Mouse (Mus musculus) CH12.LX (cell line): ENCODE results near the gene Gmppa. TPM values are rescaled to one million over a fixed set of nuclear protein-coding genes. Genes with fewer than 3 reads are reported as not detected.

Experiments
- DNase-seq: peaks from one replicate; pipeline ENCODE4 v3.0.0-alpha.2; 2013; ENCODE audit errors: extremely low read depth
- H3K27ac ChIP-seq: 2 replicates; pipeline ENCODE4 v1.5.1; 2012; ENCODE audit warnings: low read depth, mild to moderate bottlenecking, control low read depth, moderate library complexity; ENCODE audit not compliant: insufficient read depth
- H3K27me3 ChIP-seq: replicated peaks from 2 replicates; pipeline ENCODE3; 2012; ENCODE audit warnings: inconsistent platforms
- H3K36me3 ChIP-seq, 2 experiments: replicated peaks in 1 of 2; 2 replicates each; pipeline versions ENCODE3 to v1.6.1; 2012; ENCODE audit warnings: inconsistent platforms in 1 of 2, low read length in 1 of 2, mild to moderate bottlenecking in 1 of 2, mixed read lengths in 1 of 2, moderate library complexity in 1 of 2; ENCODE audit not compliant: control insufficient read depth in 1 of 2, insufficient read depth in 1 of 2
- H3K4me1 ChIP-seq, 2 experiments: 2 replicates each; pipeline ENCODE4 v1.6.1; 2012; ENCODE audit warnings: inconsistent platforms in 1 of 2, moderate library complexity in 1 of 2; ENCODE audit not compliant: insufficient read depth in 2 of 2, control insufficient read depth in 1 of 2
- H3K4me2 ChIP-seq: 2 replicates; pipeline ENCODE4 v1.6.1; 2012; ENCODE audit warnings: low read depth, mild to moderate bottlenecking, control low read depth; ENCODE audit not compliant: poor library complexity, insufficient read depth, severe bottlenecking
- H3K4me3 ChIP-seq, 3 experiments: fragments of 150-350 bp in 1 of 3; sonication (generic) in 1 of 3; replicated peaks in 1 of 3; 2 replicates each; pipeline versions ENCODE3 to v1.5.1; 2011 to 2012; ENCODE audit warnings: low read depth in 2 of 3, low read length in 2 of 3, mild to moderate bottlenecking in 2 of 3, moderate library complexity in 2 of 3, control low read depth in 1 of 3, improper control_type of control experiment in 1 of 3, inconsistent platforms in 1 of 3, mixed read lengths in 1 of 3; ENCODE audit not compliant: poor library complexity in 1 of 3
- H3K79me2 ChIP-seq: replicated peaks from 2 replicates; pipeline ENCODE4 v1.6.1; 2012; ENCODE audit warnings: mild to moderate bottlenecking, moderate library complexity; ENCODE audit not compliant: control insufficient read depth, poor library complexity, insufficient read depth, severe bottlenecking; ENCODE audit errors: extremely low read depth
- H3K9ac ChIP-seq: 2 replicates; pipeline ENCODE4 v1.6.1; 2012; ENCODE audit warnings: low read depth, mild to moderate bottlenecking, control low read depth, moderate library complexity; ENCODE audit not compliant: insufficient read depth
- H3K9me3 ChIP-seq: replicated peaks from 2 replicates; pipeline ENCODE3; 2012; ENCODE audit warnings: low read length, inconsistent platforms, mixed read lengths
- CHD1 ChIP-seq: IDR thresholded peaks from 2 replicates; pipeline ENCODE4 v1.6.1; 2012; ENCODE audit warnings: low read depth, low read length, improper control_type of control experiment, inconsistent platforms
- CHD2 ChIP-seq: IDR thresholded peaks from 2 replicates; pipeline ENCODE4 v1.6.1; 2011; ENCODE audit warnings: low read length, improper control_type of control experiment
- GABPA ChIP-seq: IDR thresholded peaks from 2 replicates; pipeline ENCODE4 v1.6.1; 2012; ENCODE audit warnings: low read depth, low read length, improper control_type of control experiment, inconsistent platforms; ENCODE audit not compliant: insufficient replicate concordance
- MAZ ChIP-seq: IDR thresholded peaks from 2 replicates; pipeline ENCODE4 v1.6.1; 2012; ENCODE audit warnings: low read depth, mild to moderate bottlenecking, inconsistent platforms, low read length, improper control_type of control experiment, moderate library complexity
- MEF2A ChIP-seq: IDR thresholded peaks from 2 replicates; pipeline ENCODE4 v1.6.1; 2014; ENCODE audit warnings: low read depth, mild to moderate bottlenecking, inconsistent platforms, low read length, improper control_type of control experiment, borderline replicate concordance
- MYC ChIP-seq: IDR thresholded peaks from 2 replicates; pipeline ENCODE4 v1.6.1; 2011; ENCODE audit warnings: low read depth, mild to moderate bottlenecking, improper control_type of control experiment, low read length
- RAD21 ChIP-seq: IDR thresholded peaks from 2 replicates; pipeline ENCODE4 v1.6.1; 2011; ENCODE audit warnings: low read depth, mild to moderate bottlenecking, low read length, improper control_type of control experiment, moderate library complexity
- SIN3A ChIP-seq: IDR thresholded peaks from 2 replicates; pipeline ENCODE4 v1.6.1; 2012; ENCODE audit warnings: low read length, improper control_type of control experiment, inconsistent platforms
- SMC3 ChIP-seq: IDR thresholded peaks from 2 replicates; pipeline ENCODE4 v1.6.1; 2011; ENCODE audit warnings: low read depth, low read length, improper control_type of control experiment
- TBP ChIP-seq: conservative IDR thresholded peaks from 2 replicates; pipeline ENCODE4 v1.6.1; 2011; ENCODE audit warnings: low read depth, low read length, improper control_type of control experiment
- UBTF ChIP-seq: IDR thresholded peaks from 2 replicates; pipeline ENCODE4 v1.6.1; 2012; ENCODE audit warnings: low read depth, mild to moderate bottlenecking, inconsistent platforms, low read length, improper control_type of control experiment, moderate library complexity
- USF1 ChIP-seq: IDR thresholded peaks from 2 replicates; pipeline ENCODE4 v1.6.1; 2014; ENCODE audit warnings: low read depth, mild to moderate bottlenecking, inconsistent platforms, low read length, improper control_type of control experiment
- USF2 ChIP-seq: conservative IDR thresholded peaks from 2 replicates; pipeline ENCODE4 v1.6.1; 2011; ENCODE audit warnings: low read depth, low read length, improper control_type of control experiment
- ZKSCAN1 ChIP-seq: IDR thresholded peaks from 2 replicates; pipeline ENCODE4 v1.6.1; 2012; ENCODE audit warnings: low read depth, inconsistent platforms, low read length, improper control_type of control experiment, borderline replicate concordance
- ZMIZ1 ChIP-seq: IDR thresholded peaks from 2 replicates; pipeline ENCODE4 v1.6.1; 2012; ENCODE audit warnings: low read depth, mild to moderate bottlenecking, inconsistent platforms, low read length, improper control_type of control experiment
- ZNF384 ChIP-seq: IDR thresholded peaks from 2 replicates; pipeline ENCODE4 v1.6.1; 2012; ENCODE audit warnings: low read depth, low read length, improper control_type of control experiment, inconsistent platforms
- dilution Hi-C: fragments of 300-500 bp; cut with MboI; formaldehyde crosslinking; loops from 2 replicates; pipeline ENCODE4 v1.14.3; 2020; ENCODE audit warnings: low sequenced_read_pairs; ENCODE audit not compliant: extremely low pct_unique_long_range_greater_than_20kb, extremely low pct_ligation_motif_present
- in situ Hi-C: fragments of 300-500 bp; cut with MboI; formaldehyde crosslinking; loops from 3 replicates; pipeline ENCODE4 v1.14.3; 2019; ENCODE audit warnings: low sequenced_read_pairs, low pct_ligation_motif_present, low pct_unique_long_range_greater_than_20kb, mixed read lengths
- polyA plus RNA-seq: library from polyadenylated mRNA; unstranded; fragments of >175 nt; gene quantifications from 2 replicates; pipeline ENCODE4 v1.2.1, GENCODE M21; 2012; ENCODE audit warnings: low read depth; ENCODE audit not compliant: insufficient read length
- total RNA-seq, 2 experiments: library from RNA; depleted of rRNA; stranded (reverse); fragments of 300-350 nt in 1 of 2; fragments of >200 nt in 1 of 2; gene quantifications; 2 replicates each; pipeline ENCODE4 v1.2.3; 2012 to 2014

The Gmppa gene
- total and polyA plus RNA-seq, 3 experiments = 102 to 153 (median 126) TPM

DNA sequence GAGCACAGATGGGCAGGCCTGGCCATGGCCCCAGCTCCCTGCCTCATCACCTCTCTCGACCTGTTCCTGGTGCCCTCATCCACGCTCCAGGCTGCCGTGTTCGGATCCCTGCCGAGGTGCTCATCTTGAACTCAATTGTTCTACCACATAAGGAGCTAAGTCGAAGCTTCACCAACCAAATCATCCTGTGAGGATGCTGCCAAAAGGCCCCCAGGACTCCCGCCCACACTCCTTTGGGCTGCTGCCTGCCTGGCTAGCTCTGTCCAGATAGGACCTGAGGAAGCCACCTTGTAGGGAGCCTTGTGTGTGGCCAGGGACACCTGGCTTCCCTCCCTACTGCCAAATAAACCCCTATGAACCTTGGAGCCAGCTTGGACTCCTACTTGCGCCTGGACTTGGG, 7.1 kb downstream of the Gmppa start:
- TF ChIP-seq ZNF384 (no peak), CHD2 (no peak), TBP (no peak)
- no peak overlapping the region for H3K4me3 ChIP-seq
- H3K36me3 ChIP-seq = peaks cover 34 to 61% of the 10 kb centered on the region in 2 experiments
- no peaks in the 10 kb centered on the region for H3K79me2 ChIP-seq
- no peak for DNase-seq
- no peak overlapping the region for H3K9ac ChIP-seq
- H3K9me3 ChIP-seq = no peaks in the 10 kb centered on the region
- H3K4me2 ChIP-seq = no peak overlapping the region
- no peak overlapping the region for H3K27ac ChIP-seq
- peaks cover 12 to 18% of the 10 kb centered on the region in 2 experiments; a peak in 3 of 4 replicates for H3K4me1 ChIP-seq
- H3K27me3 ChIP-seq = peaks cover 17% of the 10 kb centered on the region
- in situ Hi-C loops (no loop called here), dilution Hi-C loops (no loop called here)

DNA sequence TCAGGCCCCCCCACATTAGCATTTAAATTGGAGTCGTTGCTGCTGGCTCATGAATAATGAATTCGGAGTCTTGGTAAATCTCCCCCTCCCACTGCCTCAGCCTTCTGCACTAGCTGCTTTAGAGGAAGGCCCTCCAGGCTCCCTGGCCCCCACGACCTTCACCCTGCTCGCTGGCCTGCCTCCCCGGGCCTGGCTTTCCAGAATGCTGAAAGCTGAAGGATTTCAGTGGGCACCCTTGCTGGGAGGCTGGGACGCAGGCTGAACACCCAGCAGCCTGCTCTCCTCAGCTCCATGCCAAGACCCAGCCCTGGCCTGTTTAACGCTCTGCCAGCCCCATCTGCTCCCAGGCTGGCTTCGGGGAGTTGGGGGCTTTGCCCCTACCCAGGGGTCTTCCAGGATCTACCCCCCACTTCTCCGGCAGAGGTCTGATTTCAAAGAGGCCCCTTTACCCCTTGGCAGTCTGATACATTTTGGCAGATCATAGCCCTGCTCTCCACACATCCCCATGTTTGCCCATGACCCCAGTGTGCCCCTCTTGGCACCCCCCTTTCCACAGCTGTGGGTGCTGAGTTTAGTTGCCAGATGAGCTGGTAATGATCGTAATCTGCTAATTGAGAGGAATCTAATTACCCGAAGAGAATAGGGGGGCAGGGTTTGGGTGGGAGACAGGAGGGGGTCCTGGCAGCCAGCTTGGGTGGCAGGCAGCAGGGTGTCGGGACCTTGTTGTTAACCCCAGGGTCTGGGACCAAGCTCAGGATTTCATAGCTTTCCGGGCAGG, 7.7 kb downstream of the Gmppa start:
- no peak overlapping the region for H3K4me2 ChIP-seq
- no peak overlapping the region for H3K9ac ChIP-seq
- H3K27ac ChIP-seq = no peak overlapping the region
- in situ Hi-C loops = no loop called here
- H3K9me3 ChIP-seq = no peaks in the 10 kb centered on the region
- H3K79me2 ChIP-seq = no peaks in the 10 kb centered on the region
- H3K27me3 ChIP-seq = peaks cover 23% of the 10 kb centered on the region
- H3K36me3 ChIP-seq = peaks cover 34 to 56% of the 10 kb centered on the region in 2 experiments
- no peak for DNase-seq
- H3K4me3 ChIP-seq = no peak overlapping the region
- dilution Hi-C loops = no loop called here
- no peak for TF ChIP-seq SMC3
- no peak for TF ChIP-seq ZMIZ1
- TF ChIP-seq USF1 = no peak
- TF ChIP-seq MEF2A = no peak
- no peak for TF ChIP-seq SIN3A
- TF ChIP-seq GABPA = no peak
- no peak for TF ChIP-seq USF2
- TF ChIP-seq ZNF384 = no peak
- no peak for TF ChIP-seq MYC
- peaks cover 12 to 22% of the 10 kb centered on the region in 2 experiments; a peak in 3 of 4 replicates for H3K4me1 ChIP-seq

DNA sequence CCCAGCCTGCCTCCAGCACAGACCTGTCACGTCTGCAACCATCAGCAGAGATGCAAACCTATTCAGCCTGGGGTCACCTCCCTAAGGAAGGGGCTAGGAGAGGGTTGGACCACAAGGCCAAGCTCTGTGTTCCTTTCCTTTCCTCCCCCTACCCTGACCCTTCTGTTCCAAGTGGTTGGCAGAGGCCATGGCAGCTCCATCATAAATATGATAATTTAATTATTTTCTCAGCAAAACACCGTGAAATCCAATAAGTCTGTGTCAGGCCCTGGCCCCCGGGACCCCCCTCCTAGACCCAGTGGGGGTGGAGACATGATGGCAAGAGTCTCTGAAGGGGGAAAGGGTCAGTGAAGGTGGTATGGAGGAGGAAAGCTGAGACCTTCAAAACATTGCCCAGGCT, 8.5 kb downstream of the Gmppa start:
- in situ Hi-C loops (no loop called here), dilution Hi-C loops (no loop called here)
- no peak for TF ChIP-seq ZNF384
- no peak for TF ChIP-seq CHD1
- TF ChIP-seq RAD21 = no peak
- no peak for TF ChIP-seq MEF2A
- TF ChIP-seq MAZ = no peak
- no peak for TF ChIP-seq UBTF
- no peak for TF ChIP-seq ZKSCAN1
- H3K9me3 ChIP-seq = no peaks in the 10 kb centered on the region
- peaks cover 17 to 28% of the 10 kb centered on the region in 2 experiments for H3K4me1 ChIP-seq
- no peak overlapping the region for H3K4me2 ChIP-seq
- no peak for DNase-seq
- no peak overlapping the region for H3K27ac ChIP-seq
- peaks cover 29% of the 10 kb centered on the region for H3K27me3 ChIP-seq
- no peaks in the 10 kb centered on the region for H3K79me2 ChIP-seq
- peaks cover 33 to 49% of the 10 kb centered on the region in 2 experiments for H3K36me3 ChIP-seq
- H3K4me3 ChIP-seq = no peak overlapping the region
- no peak overlapping the region for H3K9ac ChIP-seq
